Mouse (Mus musculus) adrenal gland, postnatal 4 days (tissue): Measurements from ENCODE around the gene Emsy. TPM values are rescaled to one million over a fixed set of nuclear protein-coding genes. Genes with fewer than 3 reads are reported as not detected.

Source experiments
- DNase-seq, 2 experiments: peaks; one replicate each; pipeline ENCODE4 v3.0.0; 2021 to 2022; ENCODE audit warnings: low spot score in 2 of 2, mixed read lengths in 2 of 2
- total RNA-seq, 2 experiments: library from RNA; stranded (reverse); gene quantifications; 2 replicates each; pipeline ENCODE4 v1.2.3; 2021

Emsy gene
- total RNA-seq, 2 experiments from 2014 or later, result 33.7 to 35.8 TPM

GRCm38 (mm10) chr7:98670831-98671230, 14.2 kb upstream of the Emsy start:
- DNase-seq, result no peak

GRCm38 (mm10) chr7:98667956-98668746, 11.6 kb upstream of the Emsy start:
- DNase-seq, result no peak

DNA sequence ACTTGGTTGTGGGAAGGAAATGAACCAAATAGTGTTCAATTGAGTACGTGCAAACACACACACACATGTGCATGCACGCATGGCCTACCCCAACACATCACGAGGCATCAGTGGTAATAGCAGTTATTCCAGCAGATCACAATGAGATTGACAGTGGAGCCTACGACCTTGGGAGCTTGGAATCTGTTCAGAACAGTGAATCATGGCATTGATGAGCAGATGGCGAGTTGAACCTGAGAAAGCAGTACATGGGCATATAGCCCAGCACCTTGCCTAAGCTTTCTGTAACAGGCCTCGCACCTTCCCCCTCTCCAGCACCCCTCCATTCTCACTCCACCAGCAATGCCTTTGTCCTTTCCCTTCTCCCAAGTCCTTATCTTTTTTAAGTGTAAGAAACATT, 9.1 kb upstream of the Emsy start:
- DNase-seq, result no peak

GRCm38 (mm10) chr7:98665166-98665565, 8.6 kb upstream of the Emsy start:
- DNase-seq, result no peak

- DNase-seq, result peak; percentile 57 to 60
These were observed 677 bp downstream of the Emsy start for GRCm38 (mm10) chr7:98655681-98656530.

- DNase-seq, result no peak
These were observed 4.9 kb downstream of the Emsy start for GRCm38 (mm10) chr7:98651651-98652050.

DNA sequence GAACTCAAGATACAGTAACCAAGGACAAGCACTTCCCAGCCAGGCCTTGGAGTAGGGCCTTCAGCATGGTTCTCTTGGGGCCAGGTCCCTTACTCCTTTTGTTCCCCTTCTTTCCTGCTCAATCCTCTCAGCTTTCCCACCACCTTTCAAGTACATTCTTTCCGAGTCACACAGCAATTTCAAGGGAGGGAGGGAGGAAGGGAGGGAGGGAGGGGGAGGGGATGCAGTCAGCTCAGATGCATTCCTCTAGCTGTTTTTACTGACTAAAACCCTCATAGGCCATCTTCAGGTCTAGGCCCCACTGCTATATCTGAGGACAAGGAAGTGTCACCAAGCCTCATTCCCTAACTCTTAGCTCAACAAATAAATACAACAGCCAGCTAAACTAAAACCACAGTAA, 12.3 kb downstream of the Emsy start:
- no peak for DNase-seq

DNA sequence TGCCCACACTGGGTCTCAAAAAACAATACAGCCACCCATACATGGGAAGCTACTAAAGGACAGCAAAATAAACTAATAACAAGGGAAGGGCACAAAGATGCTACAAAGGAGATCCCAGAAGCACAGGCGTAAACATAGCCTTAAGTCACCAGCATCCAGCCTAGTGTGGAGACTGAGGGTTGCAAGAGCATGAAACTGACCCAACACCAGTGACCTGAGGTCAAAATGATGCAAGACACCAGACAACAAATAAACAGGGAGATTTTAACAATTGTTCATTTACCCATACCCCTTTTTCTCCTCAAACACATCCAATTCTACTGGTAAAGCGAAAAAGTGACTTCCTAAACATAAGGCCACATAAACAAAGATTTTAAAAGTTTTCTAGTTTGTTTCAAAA, 20.0 kb downstream of the Emsy start:
- no peak for DNase-seq

DNA sequence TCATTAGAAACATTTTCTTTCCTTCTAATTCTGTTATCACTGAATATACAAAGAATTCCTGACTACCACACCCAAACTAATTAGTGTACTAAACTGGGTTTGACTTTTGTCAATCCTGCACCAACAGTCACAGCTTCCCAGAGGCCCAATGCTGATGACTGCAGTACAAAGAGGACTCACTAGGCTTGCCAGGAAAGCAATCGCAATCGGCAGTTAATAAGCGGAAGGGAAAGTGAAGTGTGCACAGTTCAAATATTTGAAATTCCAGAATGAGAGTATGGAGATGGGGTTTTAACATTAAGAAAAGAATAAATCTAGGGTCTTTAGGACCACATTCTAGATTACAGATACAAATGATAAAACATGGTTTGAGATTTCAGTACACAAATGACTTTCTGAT, 23.6 kb downstream of the Emsy start:
- no peak for DNase-seq

DNA sequence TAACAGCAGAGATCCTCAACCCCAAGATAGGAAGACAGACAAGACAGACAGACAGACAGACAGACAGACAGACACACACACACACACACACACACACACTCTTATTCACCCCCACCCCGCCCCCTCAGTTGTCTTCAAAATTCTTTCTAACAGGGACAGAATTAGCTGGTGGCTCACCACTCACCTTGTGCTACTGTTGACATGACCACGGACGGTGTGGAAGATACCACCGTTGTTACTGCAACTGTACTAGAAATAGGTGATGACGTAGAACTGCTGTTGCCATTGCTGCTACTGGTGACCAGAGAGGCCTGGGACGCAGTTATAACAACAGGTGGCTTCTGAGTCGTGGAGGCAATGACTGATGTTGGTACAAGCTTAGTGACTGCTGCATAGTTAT, 26.6 kb downstream of the Emsy start:
- DNase-seq, result no peak

GRCm38 (mm10) chr7:98617739-98618138, 38.8 kb downstream of the Emsy start:
- DNase-seq, result no peak

- no peak for DNase-seq
These were observed 43.6 kb downstream of the Emsy start for GRCm38 (mm10) chr7:98612936-98613335.

DNA sequence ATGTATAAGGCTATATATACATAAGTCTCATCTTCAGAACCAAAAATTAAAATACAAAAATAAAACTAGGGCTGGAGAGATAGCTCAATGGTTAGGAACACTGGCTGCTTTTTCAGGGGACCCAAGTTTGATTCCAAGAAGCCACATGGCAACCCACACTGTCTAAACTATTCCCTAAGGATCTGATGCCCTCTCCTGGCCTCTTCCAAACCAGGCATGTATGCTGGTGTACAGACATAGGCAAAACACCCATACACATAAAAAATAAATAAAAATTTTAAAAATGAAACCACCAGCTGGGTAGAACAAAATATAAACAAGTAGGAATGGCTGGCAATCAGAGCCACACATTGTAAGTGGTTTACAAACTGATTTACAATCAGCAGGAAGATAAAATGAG, 48.1 kb downstream of the Emsy start:
- no peak for DNase-seq

DNA sequence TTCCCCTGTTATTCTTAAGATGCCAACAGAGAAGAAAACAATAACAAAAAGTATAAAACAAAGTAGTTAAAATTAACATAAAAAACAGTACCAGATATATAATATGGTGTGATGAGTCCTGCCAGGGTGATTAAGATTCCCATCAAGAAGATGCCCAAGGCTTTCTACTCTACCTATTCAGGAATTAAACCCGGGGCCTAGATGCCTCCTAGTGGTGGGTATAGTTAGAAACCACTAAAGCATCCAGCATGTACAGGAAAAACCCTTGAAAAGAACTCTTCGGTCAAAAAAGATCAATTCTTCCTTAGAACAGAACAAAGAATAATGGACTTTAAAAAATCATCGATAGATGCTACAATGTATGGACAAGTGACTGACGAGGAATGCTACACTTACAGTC, 49.4 kb downstream of the Emsy start:
- no peak for DNase-seq

DNA sequence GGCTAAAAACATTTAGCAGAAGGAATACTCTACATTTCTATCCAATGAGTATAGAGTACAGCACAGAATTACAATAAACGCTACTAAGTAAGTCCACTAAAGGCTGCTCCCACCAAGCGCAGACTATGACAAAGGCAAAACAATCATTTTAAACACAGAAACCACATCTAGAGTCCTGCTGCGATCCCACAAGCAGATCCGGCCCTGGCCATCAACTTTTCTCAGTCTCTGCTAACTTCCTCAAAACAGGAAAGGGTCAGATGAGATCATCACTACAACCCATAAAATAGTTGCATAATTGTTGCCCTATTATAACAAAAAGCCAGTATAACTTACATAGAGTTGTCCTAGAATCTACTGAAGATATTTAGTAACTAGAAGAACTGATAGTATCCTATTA, 54.9 kb downstream of the Emsy start:
- DNase-seq, result no peak

DNA sequence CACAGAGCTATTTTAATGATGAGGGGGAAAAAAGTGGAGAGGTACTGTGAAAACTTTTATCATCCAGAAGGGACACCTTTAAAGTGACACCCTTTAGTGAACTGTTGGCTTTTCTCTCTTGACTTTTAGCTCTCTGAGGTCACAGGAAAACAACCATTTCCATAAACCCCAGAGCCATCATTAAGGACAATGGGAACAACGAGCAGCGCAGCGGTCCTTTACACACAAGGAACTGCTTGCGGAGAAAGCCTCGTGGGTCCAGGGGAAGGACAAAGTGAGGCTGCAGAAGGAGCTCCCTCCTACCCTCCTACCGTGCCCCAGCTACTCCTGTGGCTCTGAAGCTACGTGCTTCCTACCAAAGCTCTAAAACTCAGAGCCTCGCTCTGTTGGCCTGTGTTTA, 59.2 kb downstream of the Emsy start:
- DNase-seq, result no peak

DNA sequence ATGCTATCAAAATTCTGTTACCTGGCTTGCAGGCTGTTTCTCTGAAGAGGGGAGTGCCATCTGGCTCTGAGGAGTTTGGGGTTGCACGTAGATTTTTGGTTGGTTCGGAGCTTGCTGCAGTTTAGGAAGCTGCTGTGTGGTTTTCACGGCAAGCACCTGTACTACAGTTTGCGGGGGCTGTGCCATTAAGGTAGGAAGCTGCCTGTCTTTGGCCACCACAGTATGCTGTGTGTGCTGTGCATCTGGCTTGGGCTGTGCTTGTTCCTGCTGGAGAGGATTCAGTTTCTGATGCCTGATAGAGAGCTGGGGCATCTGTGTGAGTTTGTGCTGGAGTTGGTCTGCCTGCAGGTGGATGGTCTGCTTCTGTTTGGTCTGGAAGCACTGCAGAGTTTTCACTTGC, 61.9 kb downstream of the Emsy start:
- no peak for DNase-seq

GRCm38 (mm10) chr7:98593276-98593675, 63.3 kb downstream of the Emsy start:
- DNase-seq, result no peak

DNA sequence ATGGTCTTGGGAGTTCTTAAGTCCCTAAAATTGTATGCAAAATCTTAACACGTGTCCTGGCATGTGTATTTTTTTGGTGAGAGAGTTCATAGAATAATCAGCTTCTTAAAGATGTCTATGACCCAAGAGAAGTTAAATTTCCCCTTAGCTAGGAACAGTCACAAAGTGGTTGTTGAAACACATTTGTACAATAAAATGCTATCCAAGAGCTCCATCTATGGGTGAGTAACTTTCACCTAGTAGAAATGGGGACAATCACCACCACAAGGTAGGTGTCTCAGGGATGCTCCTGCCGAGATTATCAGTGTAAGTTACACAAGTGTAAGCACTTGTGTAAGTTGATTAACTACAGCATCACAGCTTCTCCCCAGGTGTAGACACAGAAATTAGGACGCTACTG, 67.6 kb downstream of the Emsy start:
- no peak for DNase-seq

DNA sequence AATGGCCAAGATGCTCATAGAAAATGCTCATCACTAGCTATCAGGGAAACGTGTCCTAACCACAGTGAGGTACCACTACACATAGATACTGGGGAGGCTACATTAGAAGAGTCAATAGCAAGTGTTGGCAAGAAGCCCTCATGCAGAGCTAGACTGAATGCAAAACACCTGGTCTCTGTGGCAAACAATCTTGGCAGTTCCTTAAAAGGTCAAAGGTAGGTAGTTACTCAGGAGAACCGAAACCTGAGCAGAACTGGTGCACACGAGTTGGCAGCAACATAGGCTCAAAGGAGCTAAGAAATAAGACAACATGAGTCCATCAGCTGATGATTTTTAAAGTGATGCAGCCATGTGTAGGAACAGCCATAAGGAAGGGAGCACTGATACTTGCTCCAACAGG, 70.3 kb downstream of the Emsy start:
- no peak for DNase-seq

GRCm38 (mm10) chr7:98584555-98584954, 72.0 kb downstream of the Emsy start:
- no peak for DNase-seq

GRCm38 (mm10) chr7:98581266-98581665, 75.3 kb downstream of the Emsy start:
- no peak for DNase-seq

GRCm38 (mm10) chr7:98580441-98580840, 76.1 kb downstream of the Emsy start:
- DNase-seq, result no peak
